Mouse (Mus musculus) liver, postnatal 0 days (tissue): Measurements from ENCODE around the gene Cerkl. TPM values are rescaled to one million over a fixed set of nuclear protein-coding genes. Genes with fewer than 3 reads are reported as not detected.

Source experiments
- ATAC-seq: fragments of 200-750 bp; cut with Nextera tagmentation; 2 replicates; pipeline ENCODE4 v1.8.0; 2017; ENCODE audit warnings: mild to moderate bottlenecking, moderate library complexity
- DNase-seq: peaks from one replicate; pipeline ENCODE4 v3.0.0-alpha.2; 2016
- H3K27ac ChIP-seq: fragments of 300-500 bp; sonication (generic); 2 replicates; pipeline ENCODE4 v1.5.1; 2014; ENCODE audit warnings: antibody characterized with exemption, moderate library complexity, mild to moderate bottlenecking, low read depth
- H3K27me3 ChIP-seq: fragments of 300-500 bp; sonication (generic); 2 replicates; pipeline ENCODE4 v1.6.1; 2014; ENCODE audit warnings: low read length, control low read depth, mixed read lengths; ENCODE audit not compliant: insufficient read depth
- H3K36me3 ChIP-seq: fragments of 300-500 bp; sonication (generic); replicated peaks from 2 replicates; pipeline ENCODE4 v1.6.1; 2014; ENCODE audit warnings: mild to moderate bottlenecking, control low read depth, low read length, moderate library complexity, mixed read lengths; ENCODE audit not compliant: insufficient read depth
- H3K4me1 ChIP-seq: fragments of 300-500 bp; sonication (generic); 2 replicates; pipeline ENCODE4 v1.6.1; 2014; ENCODE audit warnings: antibody characterized with exemption, mild to moderate bottlenecking, control low read depth; ENCODE audit not compliant: insufficient read depth
- H3K4me2 ChIP-seq: fragments of 300-500 bp; sonication (generic); 2 replicates; pipeline ENCODE4 v1.6.1; 2014; ENCODE audit warnings: low read depth, mild to moderate bottlenecking, low read length, moderate library complexity, mixed read lengths
- H3K4me3 ChIP-seq: fragments of 300-500 bp; sonication (generic); 2 replicates; pipeline ENCODE4 v1.5.1; 2014; ENCODE audit warnings: low read depth, low read length
- H3K9ac ChIP-seq: fragments of 300-500 bp; sonication (generic); replicated peaks from 2 replicates; pipeline ENCODE4 v1.6.1; 2014; ENCODE audit warnings: mild to moderate bottlenecking, moderate library complexity
- H3K9me3 ChIP-seq: fragments of 300-500 bp; sonication (generic); 2 replicates; pipeline ENCODE4 v1.6.1; 2016; ENCODE audit warnings: mild to moderate bottlenecking, control low read depth, low read length, mixed read lengths
- CTCF ChIP-seq: sonication (generic); IDR thresholded peaks from 2 replicates; pipeline ENCODE4 v1.5.1; 2016; ENCODE audit warnings: antibody characterized with exemption, low read depth
- EP300 ChIP-seq: IDR thresholded peaks from 2 replicates; pipeline ENCODE4 v1.6.1; 2016; ENCODE audit warnings: antibody characterized with exemption, low read depth, mild to moderate bottlenecking
- WGBS: fragments of 180-500 bp; shearing (Covaris S2); extraction: QIAGEN DNeasy Blood & Tissue Kit; methylation state at CpG from one replicate; pipeline ENCODE4 v1.1.7; 2014; ENCODE audit not compliant: insufficient replicate concordance; 5-methylcytosine and 5-hydroxymethylcytosine counted together
- polyA plus RNA-seq: library from polyadenylated mRNA; unstranded; fragments of >200 nt; fragmentation: Nextera tagmentation; extraction: Ambion mirVana; gene quantifications from 2 replicates; pipeline ENCODE4 v1.2.1, GENCODE M21; 2015

The Cerkl gene
- polyA plus RNA-seq, 1 experiment from 2014 or later, result 6.6 TPM

GRCm38 (mm10) chr2:79309454-79310118 is 147.0 kb downstream of the Cerkl start:
- 91% methylated on average over 13 of the region's 13 CpGs for WGBS
- H3K4me2 ChIP-seq, result no peak overlapping the region
- H3K9ac ChIP-seq, result no peak overlapping the region
- no peaks in the 10 kb centered on the region for H3K9me3 ChIP-seq
- H3K4me1 ChIP-seq, result no peaks in the 10 kb centered on the region
- DNase-seq, result no peak
- no peak for TF ChIP-seq EP300
- TF ChIP-seq CTCF, result no peak
- no peaks in the 10 kb centered on the region for H3K27me3 ChIP-seq
- H3K27ac ChIP-seq, result no peak overlapping the region
- H3K4me3 ChIP-seq, result no peak overlapping the region
- peaks cover 51% of the 10 kb centered on the region for H3K36me3 ChIP-seq
- no peak for ATAC-seq

- no peak overlapping the region for H3K4me3 ChIP-seq
- H3K27ac ChIP-seq, result no peak overlapping the region
- TF ChIP-seq EP300, result no peak
- no peak for TF ChIP-seq CTCF
- H3K27me3 ChIP-seq, result no peaks in the 10 kb centered on the region
- no peak for DNase-seq
- H3K4me2 ChIP-seq, result no peak overlapping the region
- no peaks in the 10 kb centered on the region for H3K9me3 ChIP-seq
- WGBS, result 87% methylated on average over 4 of the region's 4 CpGs
- ATAC-seq, result no peak
- no peak overlapping the region for H3K9ac ChIP-seq
- peaks cover 47% of the 10 kb centered on the region for H3K36me3 ChIP-seq
- no peaks in the 10 kb centered on the region for H3K4me1 ChIP-seq
Observed at GRCm38 (mm10) chr2:79307549-79307948, 149.0 kb downstream of the Cerkl start.

GRCm38 (mm10) chr2:79302398-79302797 is 154.2 kb downstream of the Cerkl start:
- no peak overlapping the region for H3K9ac ChIP-seq
- no peaks in the 10 kb centered on the region for H3K27me3 ChIP-seq
- no peak overlapping the region for H3K4me2 ChIP-seq
- no peaks in the 10 kb centered on the region for H3K9me3 ChIP-seq
- DNase-seq (no peak), ATAC-seq (no peak)
- no peaks in the 10 kb centered on the region for H3K4me1 ChIP-seq
- TF ChIP-seq CTCF (no peak), EP300 (no peak)
- H3K4me3 ChIP-seq, result no peak overlapping the region
- H3K27ac ChIP-seq, result no peak overlapping the region
- H3K36me3 ChIP-seq, result peaks cover 22% of the 10 kb centered on the region

- no peaks in the 10 kb centered on the region for H3K4me1 ChIP-seq
- H3K9ac ChIP-seq, result no peak overlapping the region
- no peaks in the 10 kb centered on the region for H3K9me3 ChIP-seq
- H3K36me3 ChIP-seq, result peaks cover 68% of the 10 kb centered on the region
- no peak overlapping the region for H3K27ac ChIP-seq
- no peak overlapping the region for H3K4me2 ChIP-seq
- DNase-seq, result no peak
- 89% methylated on average over 6 of the region's 6 CpGs for WGBS
- no peaks in the 10 kb centered on the region for H3K27me3 ChIP-seq
- H3K4me3 ChIP-seq, result no peak overlapping the region
- no peak for ATAC-seq
- no peak for TF ChIP-seq EP300
- no peak for TF ChIP-seq CTCF
Observed at GRCm38 (mm10) chr2:79292431-79292830, 164.2 kb downstream of the Cerkl start.

GRCm38 (mm10) chr2:79291922-79292321 is 164.7 kb downstream of the Cerkl start:
- DNase-seq (no peak), ATAC-seq (no peak)
- H3K4me1 ChIP-seq, result no peaks in the 10 kb centered on the region
- H3K27me3 ChIP-seq, result no peaks in the 10 kb centered on the region
- H3K9ac ChIP-seq, result no peak overlapping the region
- 89% methylated on average over 8 of the region's 8 CpGs for WGBS
- H3K4me2 ChIP-seq, result no peak overlapping the region
- TF ChIP-seq EP300, result no peak
- no peak for TF ChIP-seq CTCF
- no peak overlapping the region for H3K4me3 ChIP-seq
- H3K36me3 ChIP-seq, result peaks cover 72% of the 10 kb centered on the region
- H3K27ac ChIP-seq, result no peak overlapping the region
- no peaks in the 10 kb centered on the region for H3K9me3 ChIP-seq

GRCm38 (mm10) chr2:79290149-79290548 is 166.4 kb downstream of the Cerkl start:
- DNase-seq (no peak), ATAC-seq (no peak)
- Histone ChIP-seq H3K9me3 (no peaks in the 10 kb centered on the region), H3K36me3 (peaks cover 71% of the 10 kb centered on the region), H3K4me1 (no peaks in the 10 kb centered on the region), H3K9ac (no peak overlapping the region), H3K4me2 (no peak overlapping the region), H3K27ac (no peak overlapping the region), H3K27me3 (no peaks in the 10 kb centered on the region), H3K4me3 (no peak overlapping the region)
- 74% methylated on average over 1 of the region's 1 CpGs for WGBS
- TF ChIP-seq CTCF (no peak), EP300 (no peak)
